Mouse (Mus musculus) E14TG2a.4 (cell line): ENCODE data around the gene Plcl1.

Experiments used
- H3K27me3 ChIP-seq: 2 replicates; pipeline ENCODE4 v1.6.1; 2014; ENCODE audit warnings: low read length, control low read depth; ENCODE audit not compliant: insufficient read depth
- H3K36me3 ChIP-seq: 2 replicates; pipeline ENCODE4 v1.6.1; 2014; ENCODE audit warnings: low read length, control low read depth; ENCODE audit not compliant: insufficient read depth
- H3K4me1 ChIP-seq: replicated peaks from 2 replicates; pipeline ENCODE4 v1.6.1; 2014; ENCODE audit warnings: low read depth, low read length, control low read depth
- H3K4me3 ChIP-seq: replicated peaks from 2 replicates; pipeline ENCODE4 v1.5.1; 2014; ENCODE audit warnings: mild to moderate bottlenecking, low read length
- H3K9me3 ChIP-seq: 2 replicates; pipeline ENCODE4 v1.6.1; 2014; ENCODE audit warnings: low read length, control low read depth
- CTCF ChIP-seq: conservative IDR thresholded peaks from 2 replicates; pipeline ENCODE4 v1.5.1; 2014; ENCODE audit warnings: low read length
- NANOG ChIP-seq: IDR thresholded peaks from 2 replicates; pipeline ENCODE4 v1.6.1; 2014; ENCODE audit warnings: borderline replicate concordance, low read length, mixed read lengths
- POU5F1 ChIP-seq: IDR thresholded peaks from 2 replicates; pipeline ENCODE4 v1.6.1; 2014; ENCODE audit warnings: low read length, borderline replicate concordance

Gene Plcl1

GRCm38 (mm10) chr1:55725428-55725827 lies 319.7 kb downstream of the Plcl1 start:
- Histone ChIP-seq H3K36me3 (no peaks in the 10 kb centered on the region), H3K4me1 (no peaks in the 10 kb centered on the region), H3K9me3 (no peaks in the 10 kb centered on the region), H3K4me3 (no peak overlapping the region), H3K27me3 (no peaks in the 10 kb centered on the region)
- TF ChIP-seq NANOG: no peak
- TF ChIP-seq POU5F1: no peak
- TF ChIP-seq CTCF: no peak

- no peak overlapping the region for H3K4me3 ChIP-seq
- no peaks in the 10 kb centered on the region for H3K27me3 ChIP-seq
- TF ChIP-seq POU5F1: no peak
- TF ChIP-seq NANOG: no peak
- TF ChIP-seq CTCF: no peak
- no peaks in the 10 kb centered on the region for H3K4me1 ChIP-seq
- H3K36me3 ChIP-seq: no peaks in the 10 kb centered on the region
- no peaks in the 10 kb centered on the region for H3K9me3 ChIP-seq
These were observed 323.6 kb downstream of the Plcl1 start for GRCm38 (mm10) chr1:55729332-55729731.

DNA sequence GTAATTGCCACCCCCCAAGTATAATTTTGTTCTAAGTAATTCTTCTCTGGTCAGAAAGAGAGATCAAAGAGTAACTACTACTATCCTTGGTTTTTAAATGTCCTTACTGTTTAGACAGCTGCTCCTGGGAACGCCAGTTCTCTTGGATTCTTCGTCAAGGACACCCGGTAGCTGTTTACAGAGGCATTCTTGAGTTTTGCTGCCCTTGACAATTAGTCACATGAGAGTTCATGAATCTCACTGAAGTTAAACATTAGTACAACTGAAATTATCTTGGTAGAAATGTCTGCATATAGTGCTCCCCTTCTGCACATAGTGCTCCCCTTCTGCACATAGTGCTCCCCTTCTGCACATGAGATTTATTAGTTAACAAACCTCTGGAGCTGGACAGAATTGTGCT lies 327.2 kb downstream of the Plcl1 start:
- no peaks in the 10 kb centered on the region for H3K36me3 ChIP-seq
- H3K4me1 ChIP-seq: no peaks in the 10 kb centered on the region
- H3K4me3 ChIP-seq: no peak overlapping the region
- peaks cover 7% of the 10 kb centered on the region; the same call in 1 of the 2 replicates for H3K27me3 ChIP-seq
- no peaks in the 10 kb centered on the region for H3K9me3 ChIP-seq
- TF ChIP-seq CTCF (no peak), POU5F1 (no peak), NANOG (no peak)

DNA sequence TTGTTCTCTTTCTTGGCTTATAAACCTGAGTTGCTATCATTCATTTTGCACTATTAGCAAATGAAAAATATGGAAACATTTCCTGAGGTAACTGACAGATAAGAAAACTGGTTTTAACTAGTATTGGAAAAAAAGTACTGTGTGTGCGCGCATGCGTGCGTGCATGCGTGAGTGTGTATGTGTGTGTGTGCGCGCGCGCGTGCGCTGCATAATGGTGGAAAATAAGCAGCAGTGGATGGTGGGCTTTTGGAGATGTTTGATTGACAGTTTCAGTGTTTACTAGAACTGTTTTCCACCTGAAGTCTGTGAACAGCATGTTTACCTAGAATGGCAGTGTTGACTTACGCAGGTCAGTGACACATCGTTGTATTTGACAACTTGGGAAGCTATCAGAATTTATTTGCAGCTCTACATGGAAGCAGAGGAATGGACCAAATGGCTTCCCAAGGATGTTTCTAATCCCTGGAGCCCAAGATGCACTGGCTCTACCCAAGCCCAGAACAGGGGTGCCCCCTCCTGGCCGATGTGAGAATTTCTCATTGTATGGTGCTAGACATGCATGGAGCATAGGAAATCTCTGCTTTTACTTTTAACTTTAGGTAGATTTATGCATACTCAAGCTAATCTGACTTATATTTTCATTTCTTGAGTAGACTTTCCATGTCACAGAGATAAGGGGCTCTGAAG lies 330.5 kb downstream of the Plcl1 start:
- H3K4me1 ChIP-seq: no peaks in the 10 kb centered on the region
- TF ChIP-seq POU5F1 (no peak), CTCF (peak; percentile 69)
- no peaks in the 10 kb centered on the region for H3K9me3 ChIP-seq
- no peaks in the 10 kb centered on the region for H3K36me3 ChIP-seq
- H3K27me3 ChIP-seq: peaks cover 11% of the 10 kb centered on the region; the same call in 1 of the 2 replicates
- no peak overlapping the region for H3K4me3 ChIP-seq

- Histone ChIP-seq H3K27me3 (peaks cover 11% of the 10 kb centered on the region; the same call in 1 of the 2 replicates), H3K4me1 (no peaks in the 10 kb centered on the region), H3K36me3 (no peaks in the 10 kb centered on the region), H3K9me3 (no peaks in the 10 kb centered on the region), H3K4me3 (no peak overlapping the region)
- TF ChIP-seq POU5F1 (no peak), NANOG (no peak), CTCF (peak; percentile 2; the same call in 1 of the 2 replicates)
These were observed 331.1 kb downstream of the Plcl1 start for GRCm38 (mm10) chr1:55736762-55737288.

DNA sequence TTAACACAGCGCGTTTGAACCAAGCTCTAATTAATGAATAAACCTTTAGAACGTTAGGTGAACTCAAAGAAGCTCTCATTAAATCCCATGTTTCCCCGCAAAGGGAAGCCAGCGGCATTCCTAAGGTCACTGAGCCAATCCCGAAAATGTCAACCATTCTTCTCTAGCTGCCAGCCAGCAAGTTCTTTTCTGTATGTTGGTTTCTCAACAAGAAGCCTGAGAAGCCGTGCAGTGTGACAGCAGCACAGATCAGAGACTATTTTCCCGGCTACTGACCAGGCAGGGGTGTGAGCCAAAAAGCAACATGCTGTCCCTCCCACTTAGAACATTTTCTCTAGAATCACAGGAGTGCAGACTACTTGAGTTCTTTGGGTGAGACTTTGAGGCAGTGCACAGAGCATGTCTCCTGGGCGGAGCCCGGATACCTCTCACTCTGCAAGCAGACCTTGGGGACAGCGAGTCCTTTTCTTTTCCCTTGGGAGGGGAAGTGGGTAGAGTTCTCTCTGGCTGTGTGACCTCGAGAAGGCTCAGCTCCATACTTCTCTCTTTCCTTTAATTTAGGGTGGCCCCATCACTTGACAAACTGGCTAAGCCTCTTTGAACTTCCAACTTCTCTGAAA lies 333.1 kb downstream of the Plcl1 start:
- H3K4me1 ChIP-seq: no peaks in the 10 kb centered on the region
- H3K9me3 ChIP-seq: no peaks in the 10 kb centered on the region
- TF ChIP-seq CTCF (no peak), POU5F1 (no peak), NANOG (no peak)
- no peak overlapping the region for H3K4me3 ChIP-seq
- H3K27me3 ChIP-seq: peaks cover 11% of the 10 kb centered on the region; the same call in 1 of the 2 replicates
- no peaks in the 10 kb centered on the region for H3K36me3 ChIP-seq

DNA sequence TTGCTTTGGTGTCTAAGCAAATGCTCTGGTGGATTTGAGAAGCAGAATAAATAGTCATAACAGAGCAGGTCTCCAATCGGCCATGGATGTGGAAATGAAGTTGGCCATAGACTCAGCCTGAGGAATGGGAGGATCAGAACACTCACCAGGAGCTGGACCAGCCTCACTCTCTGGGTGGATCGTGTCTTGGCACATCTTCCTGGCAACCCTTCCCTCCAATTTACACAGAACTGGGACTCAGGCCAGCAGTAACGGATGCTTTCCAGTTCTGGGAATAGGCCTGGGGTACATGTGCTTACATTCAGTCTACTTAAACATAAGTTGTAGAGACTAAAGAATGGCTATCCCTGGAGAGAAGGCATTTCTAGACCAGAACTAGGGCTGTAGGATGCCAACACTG lies 336.2 kb downstream of the Plcl1 start:
- Histone ChIP-seq H3K36me3 (no peaks in the 10 kb centered on the region), H3K9me3 (no peaks in the 10 kb centered on the region), H3K4me3 (no peak overlapping the region), H3K27me3 (peaks cover 11% of the 10 kb centered on the region; the same call in 1 of the 2 replicates), H3K4me1 (no peaks in the 10 kb centered on the region)
- TF ChIP-seq CTCF (no peak), NANOG (no peak), POU5F1 (no peak)

DNA sequence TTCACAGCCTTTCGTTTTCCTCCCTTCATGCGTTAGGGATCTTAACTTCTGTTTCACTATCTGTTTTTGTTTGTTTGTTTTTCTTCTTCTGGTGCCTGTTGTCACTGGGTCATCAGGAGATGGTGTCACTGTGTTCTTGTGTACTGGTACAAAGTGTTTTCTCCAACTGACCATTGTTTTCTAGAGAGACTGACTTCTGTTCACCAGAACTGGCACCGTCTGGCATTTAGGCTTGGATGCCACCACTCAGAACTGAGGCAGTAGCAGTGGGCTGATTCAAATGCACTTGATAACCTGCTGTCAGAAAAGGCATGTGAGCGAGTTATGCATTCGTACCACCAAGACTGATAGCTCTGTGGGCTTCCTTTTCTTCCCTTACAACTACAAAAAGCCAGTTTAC lies 342.8 kb downstream of the Plcl1 start:
- H3K4me1 ChIP-seq: no peaks in the 10 kb centered on the region
- H3K27me3 ChIP-seq: peaks cover 11% of the 10 kb centered on the region
- no peak overlapping the region for H3K4me3 ChIP-seq
- H3K9me3 ChIP-seq: peaks cover 8% of the 10 kb centered on the region
- no peak for TF ChIP-seq POU5F1
- no peak for TF ChIP-seq NANOG
- TF ChIP-seq CTCF: no peak
- H3K36me3 ChIP-seq: no peaks in the 10 kb centered on the region

DNA sequence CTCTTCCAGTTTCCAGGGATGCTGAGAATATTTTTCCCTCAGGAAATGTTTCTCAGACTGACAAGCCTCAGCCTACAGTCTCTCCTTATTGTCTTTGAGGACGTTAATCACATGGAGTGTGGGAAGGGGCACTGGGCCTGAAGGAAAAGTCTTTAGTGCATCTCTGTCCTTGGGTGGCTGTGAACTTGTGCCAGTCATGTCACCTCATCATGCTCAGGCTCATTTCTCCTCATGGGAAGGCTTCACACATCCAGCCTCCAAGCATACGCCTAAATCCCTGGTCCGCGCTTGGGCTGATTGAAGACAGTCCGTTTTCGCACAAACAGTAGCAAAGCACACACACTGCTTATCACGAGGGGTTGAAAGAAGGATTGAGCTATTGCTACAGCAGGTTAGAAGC lies 344.0 kb downstream of the Plcl1 start:
- Histone ChIP-seq H3K4me1 (no peaks in the 10 kb centered on the region), H3K36me3 (no peaks in the 10 kb centered on the region), H3K4me3 (no peak overlapping the region), H3K27me3 (peaks cover 11% of the 10 kb centered on the region), H3K9me3 (peaks cover 8% of the 10 kb centered on the region)
- TF ChIP-seq CTCF: no peak
- TF ChIP-seq NANOG: no peak
- no peak for TF ChIP-seq POU5F1
